Mouse (Mus musculus) Patski (cell line): ENCODE results near the gene Olfr657. TPM values are rescaled to one million over a fixed set of nuclear protein-coding genes. Genes with fewer than 3 reads are reported as not detected.

ENCODE experiments used
- ATAC-seq: fragments of 100-300 bp; one replicate; pipeline ENCODE4 v1.8.0; 2021
- CTCF ChIA-PET: fragments of 350-600 bp; sonication (Branson Sonifier 250); formaldehyde crosslinking; loops from one replicate; lab custom pipeline; 2022; ENCODE audit warnings: inconsistent platforms; lab: Charles Lee
- POLR2A ChIA-PET: fragments of 350-600 bp; sonication (Branson Sonifier 250); formaldehyde crosslinking; loops from one replicate; lab custom pipeline; 2022; ENCODE audit warnings: antibody characterized with exemption, inconsistent platforms; lab: Charles Lee
- DNase-seq: peaks from one replicate; pipeline ENCODE4 v3.0.0-alpha.2; 2011; ENCODE audit warnings: low read depth, low spot score
- H3K27me3 ChIP-seq: fragments of 371-371 bp; one replicate; pipeline ENCODE4 v1.5.1; 2021
- CTCF ChIP-seq: fragments of 100-300 bp; IDR thresholded peaks from one replicate; pipeline ENCODE4 v1.5.1; 2021
- in situ Hi-C: fragments of 300-500 bp; cut with MboI; formaldehyde crosslinking; loops from 3 replicates; pipeline ENCODE4 v1.11.1; 2018; ENCODE audit warnings: low pct_unique_long_range_greater_than_20kb, mixed read lengths
- polyA plus RNA-seq: library from polyadenylated mRNA; unstranded; gene quantifications from one replicate; pipeline ENCODE4 v1.2.3, GENCODE M21; 2021

Gene Olfr657
- polyA plus RNA-seq, 1 experiment from 2014 or later: not detected

- in situ Hi-C loops: no loop called here
- ATAC-seq (no peak), DNase-seq (no peak)
- POLR2A ChIA-PET: no interaction called here
- H3K27me3 ChIP-seq: no peaks in the 10 kb centered on the region
- CTCF ChIA-PET: no interaction called here
- TF ChIP-seq CTCF: no peak
Measured at GRCm38 (mm10) chr7:104666453-104666852, 41.9 kb downstream of the Olfr657 start, which contains the start of gene Olfr659. Olfr659 (plus strand) TSS chr7:104666753.

- ChIA-PET CTCF (no interaction called here), POLR2A (no interaction called here)
- H3K27me3 ChIP-seq: no peaks in the 10 kb centered on the region
- in situ Hi-C loops: no loop called here
- no peak for DNase-seq
- ATAC-seq: no peak
- no peak for TF ChIP-seq CTCF
Measured at GRCm38 (mm10) chr7:104686201-104686600, 61.6 kb downstream of the Olfr657 start, which contains the start of gene Olfr661. Olfr661 (plus strand) TSS chr7:104686501.

Other genes starting within 250 kb of the Olfr657 start
- not detected for gene Trim30c, start 224.0 kb upstream of the Olfr657 start, polyA plus RNA-seq
- gene Trim30a, start 159.6 kb upstream of the Olfr657 start, polyA plus RNA-seq: 0.67 TPM
- gene Trim30d, start 116.9 kb upstream of the Olfr657 start, polyA plus RNA-seq: not detected
- not detected for gene Olfr651, start 74.7 kb upstream of the Olfr657 start, polyA plus RNA-seq
- not detected for gene Olfr652, start 63.9 kb upstream of the Olfr657 start, polyA plus RNA-seq
- not detected for gene Olfr653, start 47.5 kb upstream of the Olfr657 start, polyA plus RNA-seq
- gene Olfr654, start 37.8 kb upstream of the Olfr657 start, polyA plus RNA-seq: not detected
- gene Olfr655, start 23.0 kb upstream of the Olfr657 start, polyA plus RNA-seq: 0.19 TPM
- not detected for gene Olfr656, start 10.8 kb upstream of the Olfr657 start, polyA plus RNA-seq
- not detected for gene Olfr658, start 22.5 kb downstream of the Olfr657 start, polyA plus RNA-seq
- gene Olfr659, start 42.0 kb downstream of the Olfr657 start, polyA plus RNA-seq: not detected
- gene Olfr661, start 61.7 kb downstream of the Olfr657 start, polyA plus RNA-seq: not detected
- not detected for gene Usp17le, start 152.7 kb downstream of the Olfr657 start, polyA plus RNA-seq
- not detected for gene Usp17lb, start 217.8 kb downstream of the Olfr657 start, polyA plus RNA-seq
- not detected for gene Usp17la, start 232.2 kb downstream of the Olfr657 start, polyA plus RNA-seq